8 mouse cellular contexts compared by ENCODE assay signal in genomic region chr10:76791475-76791874, GRCm38 (mm10).
A peak's percentile ranks its signal among the peaks of the same experiment; 100 is the strongest.
DNase-seq lines count a peak whose midpoint lies in the region; ATAC-seq and TF ChIP-seq lines count a peak whose summit lies in the region.

No protein-coding gene starts in this region.

- H3K27ac ChIP-seq in layer of hippocampus, adult 2 months: no peak overlapping the region

- H3K9me3 ChIP-seq in E14TG2a.4 (ENCODE audit: low read length): no peaks in the 10 kb centered on the region

- no peak overlapping the region for H3K4me3 ChIP-seq in E14TG2a.4 (replicated peaks; ENCODE audit: low read length)
- H3K4me3 ChIP-seq in layer of hippocampus, adult 2 months: no peak overlapping the region

- H3K36me3 ChIP-seq in E14TG2a.4 (ENCODE audit: insufficient read depth, low read length): peaks cover 32% of the 10 kb centered on the region

- peaks cover 8% of the 10 kb centered on the region for H3K4me1 ChIP-seq in E14TG2a.4 (replicated peaks; ENCODE audit: low read depth, low read length)

- peak; percentile 32 to 55 for DNase-seq in left cerebral cortex, adult 18-20 months (ENCODE audit: low spot score in 2 of 2)
- no peak for DNase-seq in left cerebral cortex, adult 11 months (ENCODE audit: low spot score)
- DNase-seq in NIH3T3 (ENCODE audit: low read depth): peak; percentile 88
- peak in 1 of 2 experiments; percentile 58 for DNase-seq in layer of hippocampus, adult 2 months (ENCODE audit: low spot score in 2 of 2)
- peak; percentile 18 for DNase-seq in right cerebral cortex, postnatal 25 days

- no peaks in the 10 kb centered on the region for H3K27me3 ChIP-seq in E14TG2a.4 (ENCODE audit: insufficient read depth, low read length)

- peak; percentile 76 for ATAC-seq in common myeloid progenitor, adult 5-6 weeks (replicated peaks; ENCODE audit: low read depth, poor library complexity, severe bottlenecking)
- no peak for ATAC-seq in erythroid progenitor cell, adult 5-6 weeks (replicated peaks; ENCODE audit: low FRiP score, poor library complexity, severe bottlenecking)

- peak; percentile 83 for TF ChIP-seq CTCF in E14TG2a.4 (conservative IDR thresholded peaks at IDR 0.05; ENCODE audit: low read length)
- TF ChIP-seq CTCF in layer of hippocampus, adult 2 months (conservative IDR thresholded peaks at IDR 0.05): peak; percentile 86
